In the genomic region with DNA sequence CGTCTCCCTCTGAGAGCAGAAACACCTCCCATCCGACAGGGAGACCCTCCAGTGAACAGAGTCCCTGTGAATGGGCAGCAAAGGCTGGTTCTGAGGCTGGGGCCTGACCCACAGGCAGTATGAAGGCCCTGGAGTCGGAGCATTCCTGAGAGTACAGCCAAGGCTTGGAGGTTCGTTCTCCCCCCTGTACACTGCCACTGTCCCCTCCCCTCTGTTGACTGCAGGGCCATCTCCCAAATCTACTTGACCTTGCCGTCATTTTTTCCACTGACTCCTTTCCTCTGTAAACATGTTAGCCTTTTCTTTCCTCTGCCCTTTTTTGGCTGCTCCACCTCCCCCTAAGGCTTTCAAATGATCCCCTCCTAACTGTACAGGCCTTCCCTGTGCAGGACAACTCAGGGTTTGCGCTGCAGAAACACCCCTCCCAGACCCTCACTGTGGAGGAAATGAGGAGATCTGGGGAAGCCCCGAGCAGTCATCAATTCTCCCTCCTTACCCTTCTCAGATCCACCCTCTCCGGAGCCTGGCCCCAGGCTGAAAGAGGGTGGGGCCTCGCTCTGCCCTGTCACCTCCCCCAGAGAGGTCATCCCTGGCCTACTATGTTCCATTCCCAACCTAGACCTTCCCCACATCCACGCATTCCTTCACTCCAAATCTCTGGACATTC, we compare ENCODE assay signal across 9 mouse cellular contexts.
DNase-seq lines count a peak whose midpoint lies in the region; ATAC-seq and TF ChIP-seq lines count a peak whose summit lies in the region.
"Had no signal": no experiment of that assay in that cellular context is flagged by ENCODE, and none has a peak within 500 bp of the region (broad histone marks: within the 10 kb centered on the region; RNA-seq: fewer than 3 reads in every experiment).

No protein-coding gene starts in this region.

- peaks cover 8% of the 10 kb centered on the region; the same call in 1 of the 2 replicates for H3K4me1 ChIP-seq in kidney, postnatal 0 days (replicated peaks; ENCODE audit: insufficient read depth, low read length)
- H3K4me1 ChIP-seq in kidney, embryonic 14.5 days (ENCODE audit: control insufficient read depth, insufficient read depth, low read length) = peaks cover 16% of the 10 kb centered on the region; the same call in 1 of the 2 replicates
- H3K4me1 ChIP-seq in heart, embryonic 13.5 days = peaks cover 36% of the 10 kb centered on the region

- no peak overlapping the region for H3K4me3 ChIP-seq in kidney, postnatal 0 days (replicated peaks; ENCODE audit: low read depth, low read length)
- no peak overlapping the region for H3K4me3 ChIP-seq in kidney, embryonic 14.5 days (ENCODE audit: low read length)
- H3K4me3 ChIP-seq in heart, embryonic 13.5 days = no peak overlapping the region
- H3K4me3 ChIP-seq: myocyte had no signal

- no peak overlapping the region for H3K9ac ChIP-seq in kidney, postnatal 0 days (ENCODE audit: low read depth, low read length)
- H3K9ac ChIP-seq in kidney, embryonic 14.5 days (ENCODE audit: low read depth, low read length) = no peak overlapping the region
- H3K9ac ChIP-seq in heart, embryonic 13.5 days = peak overlapping the region; percentile 45; the same call in 1 of the 2 replicates

- no peaks in the 10 kb centered on the region for H3K36me3 ChIP-seq in kidney, postnatal 0 days (ENCODE audit: insufficient read depth, low read length)
- no peaks in the 10 kb centered on the region for H3K36me3 ChIP-seq in kidney, embryonic 14.5 days (ENCODE audit: control insufficient read depth, insufficient read depth, low read length)
- H3K36me3 ChIP-seq in heart, embryonic 13.5 days = no peaks in the 10 kb centered on the region

- no peaks in the 10 kb centered on the region for H3K9me3 ChIP-seq in kidney, postnatal 0 days (replicated peaks; ENCODE audit: low read length)
- no peaks in the 10 kb centered on the region for H3K9me3 ChIP-seq in kidney, embryonic 14.5 days (ENCODE audit: control insufficient read depth, low read length)
- no peaks in the 10 kb centered on the region for H3K9me3 ChIP-seq in heart, embryonic 13.5 days

- no peak overlapping the region for H3K4me2 ChIP-seq in kidney, postnatal 0 days (ENCODE audit: low read length)
- no peak overlapping the region for H3K4me2 ChIP-seq in kidney, embryonic 14.5 days (replicated peaks; ENCODE audit: low read depth, low read length)
- H3K4me2 ChIP-seq in heart, embryonic 13.5 days = no peak overlapping the region

- intact Hi-C loops in left cerebral cortex, postnatal 36 days (cut with DNase I) = no loop called here

- peak; percentile 46 for DNase-seq in kidney, postnatal 0 days (ENCODE audit: low spot score)
- peak; percentile 23 for DNase-seq in brain, embryonic 14.5 days (ENCODE audit: low read depth)
- DNase-seq in lung, postnatal 14 days = peak; percentile 38
- DNase-seq in layer of hippocampus, adult 11-12 months (ENCODE audit: low spot score) = no peak
- DNase-seq in urinary bladder, postnatal 10 days (ENCODE audit: low spot score) = no peak
- DNase-seq in left cerebral cortex, postnatal 36 days (ENCODE audit: low spot score in 2 of 2) = no peak

- no peak for TF ChIP-seq POLR2A in brain, embryonic 14.5 days (IDR thresholded peaks at IDR 0.05; ENCODE audit: borderline replicate concordance, extremely low read depth, insufficient read depth, insufficient read length, poor library complexity, severe bottlenecking)

- H3K27me3 ChIP-seq in kidney, postnatal 0 days (ENCODE audit: insufficient read depth, low read length) = no peaks in the 10 kb centered on the region
- no peaks in the 10 kb centered on the region for H3K27me3 ChIP-seq in kidney, embryonic 14.5 days (ENCODE audit: control insufficient read depth, insufficient read depth, low read length)
- H3K27me3 ChIP-seq in heart, embryonic 13.5 days (replicated peaks) = no peaks in the 10 kb centered on the region

- TF ChIP-seq CTCF in kidney, postnatal 0 days (IDR thresholded peaks at IDR 0.05; ENCODE audit: low read depth) = no peak
- TF ChIP-seq CTCF in brain, embryonic 14.5 days (IDR thresholded peaks at IDR 0.05; ENCODE audit: borderline replicate concordance, extremely low read depth, insufficient read depth, insufficient read length) = no peak

- WGBS in kidney, postnatal 0 days = 51% methylated on average over 10 of the region's 10 CpGs
- 40% methylated on average over 10 of the region's 10 CpGs for WGBS in kidney, embryonic 14.5 days
- WGBS in heart, embryonic 13.5 days = 36% methylated on average over 10 of the region's 10 CpGs

- ATAC-seq in kidney, postnatal 0 days (replicated peaks; ENCODE audit: low FRiP score, low read depth) = no peak
- no peak for ATAC-seq in kidney, embryonic 14.5 days (ENCODE audit: low FRiP score, low TSS enrichment)
- ATAC-seq in heart, embryonic 13.5 days (ENCODE audit: extremely low read depth, insufficient number of reproducible peaks, low FRiP score, low TSS enrichment) = no peak

- H3K27ac ChIP-seq in kidney, postnatal 0 days = no peak overlapping the region
- H3K27ac ChIP-seq in kidney, embryonic 14.5 days (ENCODE audit: low read depth, low read length) = no peak overlapping the region
- H3K27ac ChIP-seq in heart, embryonic 13.5 days (replicated peaks) = peak overlapping the region; percentile 64

Comparison
In these comparisons a context has a peak if more than half of its experiments do, and no peak if none do; other contexts are left out.
1. DNase-seq: peak in kidney, postnatal 0 days (single experiment), brain, embryonic 14.5 days (single experiment) and lung, postnatal 14 days (single experiment); none in layer of hippocampus, adult 11-12 months (single experiment), urinary bladder, postnatal 10 days (single experiment) and left cerebral cortex, postnatal 36 days (0 of 2).